Mouse (Mus musculus) E14TG2a.4 (cell line): ENCODE measurements around the gene Zfp784.
A peak's percentile ranks its signal among the peaks of the same experiment; 100 is the strongest.
"Not testable (repeated sequence)": the region's sequence is repeated elsewhere in the genome, so short reads cannot be mapped to it uniquely, and the experiment has no call there.

Experiments
- H3K27me3 ChIP-seq: 2 replicates; pipeline ENCODE4 v1.6.1; 2014; ENCODE audit warnings: low read length, control low read depth; ENCODE audit not compliant: insufficient read depth
- H3K36me3 ChIP-seq: 2 replicates; pipeline ENCODE4 v1.6.1; 2014; ENCODE audit warnings: low read length, control low read depth; ENCODE audit not compliant: insufficient read depth
- H3K4me1 ChIP-seq: replicated peaks from 2 replicates; pipeline ENCODE4 v1.6.1; 2014; ENCODE audit warnings: low read depth, low read length, control low read depth
- H3K4me3 ChIP-seq: replicated peaks from 2 replicates; pipeline ENCODE4 v1.5.1; 2014; ENCODE audit warnings: mild to moderate bottlenecking, low read length
- H3K9me3 ChIP-seq: 2 replicates; pipeline ENCODE4 v1.6.1; 2014; ENCODE audit warnings: low read length, control low read depth
- CTCF ChIP-seq: conservative IDR thresholded peaks from 2 replicates; pipeline ENCODE4 v1.5.1; 2014; ENCODE audit warnings: low read length
- NANOG ChIP-seq: IDR thresholded peaks from 2 replicates; pipeline ENCODE4 v1.6.1; 2014; ENCODE audit warnings: borderline replicate concordance, low read length, mixed read lengths
- POU5F1 ChIP-seq: IDR thresholded peaks from 2 replicates; pipeline ENCODE4 v1.6.1; 2014; ENCODE audit warnings: low read length, borderline replicate concordance

The Zfp784 gene

DNA sequence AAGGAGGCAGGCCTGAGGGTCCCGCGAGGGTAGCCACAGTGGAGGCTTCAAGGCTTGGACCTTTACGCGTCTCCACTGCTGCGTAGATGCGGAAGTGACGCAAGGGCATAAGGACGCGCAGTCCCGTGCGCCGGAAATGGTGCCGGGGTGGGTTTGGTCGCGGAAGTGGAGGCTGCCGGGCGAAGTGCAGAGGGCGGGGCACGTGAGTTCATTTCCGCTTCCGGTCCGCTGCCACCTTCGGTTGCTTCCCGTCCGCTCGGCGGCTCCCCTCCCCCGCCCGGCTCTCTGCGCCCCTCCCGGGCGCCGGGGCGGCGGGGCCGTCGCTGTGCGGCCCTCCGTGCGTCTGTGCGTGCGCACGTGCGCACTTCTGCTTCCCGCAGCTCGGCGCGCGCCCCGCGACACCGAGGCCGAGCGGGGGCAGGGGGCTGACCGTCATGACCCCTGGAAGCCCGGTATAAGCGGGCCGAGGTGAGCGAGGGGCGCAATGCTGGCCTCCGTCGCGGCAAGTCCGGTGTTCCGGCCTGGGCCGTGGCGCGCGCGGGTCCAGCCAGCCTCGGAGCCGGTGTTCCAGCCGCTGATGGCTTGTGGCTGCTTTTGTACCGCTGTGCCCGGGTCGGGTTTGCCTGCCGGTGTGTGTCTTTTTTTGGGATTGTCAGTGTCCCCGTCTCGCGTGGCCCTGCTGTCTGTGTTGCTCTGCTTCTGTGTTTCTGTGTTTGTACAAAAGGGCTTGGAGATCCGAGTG lies 41.9 kb upstream of the Zfp784 start, which contains the start of gene Epn1:
Epn1 (plus strand) TSS at position 226 of the 742 bp plus-strand sequence.
- Histone ChIP-seq H3K36me3 (peaks cover 71% of the 10 kb centered on the region), H3K4me3 (peak within 1 kb of the TSS; percentile 98), H3K9me3 (no peaks in the 10 kb centered on the region), H3K27me3 (no peaks in the 10 kb centered on the region), H3K4me1 (peaks cover 68% of the 10 kb centered on the region)
- TF ChIP-seq POU5F1: no peak
- no peak for TF ChIP-seq CTCF
- TF ChIP-seq NANOG: no peak

DNA sequence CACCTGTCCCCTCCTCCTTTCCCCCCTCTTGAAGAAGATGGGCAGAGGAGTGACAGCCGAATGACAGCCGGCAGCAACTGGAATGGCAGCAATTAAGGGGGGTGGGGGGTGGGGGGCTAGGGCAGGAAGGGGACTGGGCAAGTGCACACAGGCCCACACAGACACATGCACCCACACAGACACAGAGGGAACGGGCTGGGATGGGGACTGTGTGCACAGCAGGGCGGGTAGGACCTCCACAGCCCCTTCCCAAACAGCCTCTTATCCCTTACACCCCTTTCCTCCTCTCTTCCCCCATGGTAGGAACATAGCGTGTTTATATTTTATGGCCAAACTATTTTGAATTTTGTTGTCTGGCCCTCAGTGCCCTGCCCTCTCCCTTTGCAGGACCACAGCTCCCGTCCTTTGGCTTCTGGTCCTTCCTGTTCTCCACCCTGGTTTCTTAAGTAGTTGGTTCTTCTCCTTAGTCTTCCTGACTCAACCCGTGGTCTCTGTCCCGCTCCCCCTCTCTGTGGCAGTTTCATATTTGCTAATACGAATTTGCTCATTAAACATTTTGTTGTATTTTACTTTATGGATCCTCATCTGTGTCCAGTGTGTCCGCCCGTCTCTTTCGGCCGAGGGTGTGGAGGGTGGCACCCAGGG lies 41.2 kb upstream of the Zfp784 start:
- peaks cover 71% of the 10 kb centered on the region for H3K36me3 ChIP-seq
- H3K9me3 ChIP-seq, H3K27me3 ChIP-seq: not testable (repeated sequence)
- H3K4me1 ChIP-seq: peaks cover 68% of the 10 kb centered on the region
- H3K4me3 ChIP-seq: peak overlapping the region; percentile 98

DNA sequence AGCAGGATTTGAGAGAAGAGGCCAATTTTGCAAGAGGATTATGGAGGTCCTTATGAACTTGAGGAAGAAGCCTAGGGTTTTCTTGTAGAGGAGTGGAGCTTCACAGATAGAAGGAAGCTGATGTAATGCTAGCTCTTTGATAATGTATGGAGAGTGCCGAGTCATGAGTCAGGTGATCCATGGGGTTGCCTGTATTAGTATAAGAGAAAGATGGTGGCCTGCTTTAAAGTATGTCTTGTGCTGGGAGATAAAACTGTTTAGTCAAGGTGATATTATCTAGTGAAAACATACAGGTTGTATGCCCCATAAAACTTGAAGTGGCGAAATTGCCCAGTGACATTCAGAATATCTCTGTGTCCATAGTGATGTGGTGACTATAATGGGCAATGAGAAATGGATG lies 38.7 kb upstream of the Zfp784 start:
- H3K4me3 ChIP-seq: no peak overlapping the region
- H3K27me3 ChIP-seq: no peaks in the 10 kb centered on the region
- H3K36me3 ChIP-seq: peaks cover 73% of the 10 kb centered on the region
- H3K4me1 ChIP-seq: peaks cover 75% of the 10 kb centered on the region
- TF ChIP-seq CTCF (no peak), POU5F1 (no peak), NANOG (no peak)
- no peaks in the 10 kb centered on the region for H3K9me3 ChIP-seq

DNA sequence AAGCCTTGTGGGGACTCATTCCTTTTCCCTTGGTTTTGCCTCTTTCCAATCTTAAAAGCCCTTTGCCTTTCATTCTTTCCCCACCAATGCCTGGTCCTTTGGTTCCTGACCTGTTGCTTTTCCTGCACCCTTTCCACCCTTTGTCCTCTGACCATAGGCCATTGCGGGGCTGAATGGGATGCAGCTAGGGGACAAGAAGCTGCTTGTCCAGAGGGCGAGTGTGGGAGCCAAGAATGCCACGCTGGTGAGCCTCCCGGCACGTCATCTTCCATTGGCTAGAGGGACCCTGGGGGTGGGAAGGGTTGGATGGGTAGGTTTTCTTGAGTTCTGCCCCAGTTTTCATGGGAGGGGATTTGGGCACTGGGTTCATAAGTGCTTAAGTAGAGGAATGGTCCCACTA lies 36.7 kb upstream of the Zfp784 start:
- H3K27me3 ChIP-seq: no peaks in the 10 kb centered on the region
- H3K4me1 ChIP-seq: peaks cover 79% of the 10 kb centered on the region
- no peaks in the 10 kb centered on the region for H3K9me3 ChIP-seq
- no peak for TF ChIP-seq CTCF
- no peak for TF ChIP-seq POU5F1
- H3K36me3 ChIP-seq: peaks cover 90% of the 10 kb centered on the region
- H3K4me3 ChIP-seq: no peak overlapping the region

DNA sequence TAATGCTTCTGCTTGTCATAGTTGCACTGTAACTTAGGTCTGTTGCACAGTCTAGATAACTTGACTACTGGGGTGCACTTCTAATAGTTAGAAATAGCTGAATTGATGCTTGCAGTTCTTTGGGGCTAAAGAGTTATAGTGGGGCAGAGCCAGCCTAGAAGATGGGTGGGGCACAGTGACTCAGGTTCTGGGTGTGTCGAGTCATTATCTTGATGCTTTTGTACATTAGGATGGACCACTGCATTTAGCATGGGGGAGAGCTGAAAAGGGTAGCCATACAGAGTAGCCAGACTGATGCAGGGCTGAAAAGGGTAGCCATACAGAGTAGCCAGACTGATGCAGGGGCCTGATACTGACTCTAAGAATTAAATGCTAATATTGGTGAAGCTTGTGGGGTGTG lies 35.3 kb upstream of the Zfp784 start:
- Histone ChIP-seq H3K4me1 (peaks cover 87% of the 10 kb centered on the region), H3K4me3 (no peak overlapping the region), H3K27me3 (no peaks in the 10 kb centered on the region), H3K9me3 (no peaks in the 10 kb centered on the region), H3K36me3 (peaks cover 98% of the 10 kb centered on the region)
- TF ChIP-seq CTCF: no peak
- no peak for TF ChIP-seq NANOG
- TF ChIP-seq POU5F1: no peak

DNA sequence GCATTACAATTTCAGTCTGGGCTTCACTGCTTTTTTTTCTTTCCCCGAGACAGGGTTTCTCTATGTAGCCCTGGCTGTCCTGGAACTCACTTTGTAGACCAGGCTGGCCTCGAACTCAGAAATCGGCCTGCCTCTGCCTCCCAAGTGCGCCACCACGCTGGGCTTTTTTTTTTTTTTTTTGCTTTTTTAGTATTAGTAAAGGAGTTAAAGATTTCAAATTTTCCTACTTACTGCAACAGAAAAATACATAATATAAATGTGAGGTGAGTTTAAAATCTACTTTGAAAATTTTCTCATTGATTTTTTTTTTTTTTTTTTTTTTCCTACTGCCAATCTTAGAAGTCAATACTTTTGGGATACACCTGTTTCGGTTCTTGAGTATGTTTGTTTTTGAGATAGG lies 26.6 kb upstream of the Zfp784 start:
- TF ChIP-seq POU5F1 (no peak), CTCF (no peak), NANOG (no peak)
- Histone ChIP-seq H3K9me3 (no peaks in the 10 kb centered on the region), H3K36me3 (peaks cover 59% of the 10 kb centered on the region), H3K27me3 (no peaks in the 10 kb centered on the region), H3K4me3 (peak overlapping the region; percentile 97), H3K4me1 (peaks cover 69% of the 10 kb centered on the region)

DNA sequence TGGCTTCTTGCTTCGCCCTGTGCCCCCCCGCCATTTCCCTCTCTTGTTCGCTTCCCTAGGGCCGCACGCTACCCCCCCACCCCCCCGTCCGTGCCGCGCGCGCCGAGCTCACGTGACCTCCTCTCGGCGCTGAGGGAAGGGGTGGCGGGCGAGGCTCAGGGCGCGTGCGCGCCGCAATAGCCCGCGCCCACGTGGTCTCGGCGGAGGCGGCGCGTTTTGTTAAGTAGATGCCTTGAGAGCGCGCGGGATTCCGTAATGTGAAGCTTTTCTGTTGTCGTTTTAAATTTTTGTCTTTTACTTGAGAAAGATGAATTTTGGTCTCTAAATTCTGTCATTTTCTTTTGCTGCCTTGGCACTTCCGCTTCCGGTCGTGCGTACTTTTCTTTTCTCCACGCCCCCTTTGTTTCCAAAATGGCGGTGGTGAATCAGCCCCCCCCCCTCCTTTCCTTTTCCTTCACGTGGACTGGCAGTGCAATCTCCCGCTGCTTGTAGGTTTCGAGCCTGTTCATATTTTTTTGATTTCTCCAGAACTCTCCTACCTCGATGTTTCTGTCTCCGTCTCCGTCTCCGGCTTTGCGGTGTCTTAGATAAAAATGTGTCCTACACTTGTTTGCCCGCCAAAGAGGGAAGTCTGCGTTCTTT lies 24.2 kb upstream of the Zfp784 start:
- Histone ChIP-seq H3K27me3 (peaks cover 16% of the 10 kb centered on the region), H3K4me1 (peaks cover 64% of the 10 kb centered on the region), H3K36me3 (peaks cover 47% of the 10 kb centered on the region), H3K9me3 (no peaks in the 10 kb centered on the region), H3K4me3 (peak overlapping the region; percentile 97)
- no peak for TF ChIP-seq POU5F1
- no peak for TF ChIP-seq NANOG
- no peak for TF ChIP-seq CTCF

DNA sequence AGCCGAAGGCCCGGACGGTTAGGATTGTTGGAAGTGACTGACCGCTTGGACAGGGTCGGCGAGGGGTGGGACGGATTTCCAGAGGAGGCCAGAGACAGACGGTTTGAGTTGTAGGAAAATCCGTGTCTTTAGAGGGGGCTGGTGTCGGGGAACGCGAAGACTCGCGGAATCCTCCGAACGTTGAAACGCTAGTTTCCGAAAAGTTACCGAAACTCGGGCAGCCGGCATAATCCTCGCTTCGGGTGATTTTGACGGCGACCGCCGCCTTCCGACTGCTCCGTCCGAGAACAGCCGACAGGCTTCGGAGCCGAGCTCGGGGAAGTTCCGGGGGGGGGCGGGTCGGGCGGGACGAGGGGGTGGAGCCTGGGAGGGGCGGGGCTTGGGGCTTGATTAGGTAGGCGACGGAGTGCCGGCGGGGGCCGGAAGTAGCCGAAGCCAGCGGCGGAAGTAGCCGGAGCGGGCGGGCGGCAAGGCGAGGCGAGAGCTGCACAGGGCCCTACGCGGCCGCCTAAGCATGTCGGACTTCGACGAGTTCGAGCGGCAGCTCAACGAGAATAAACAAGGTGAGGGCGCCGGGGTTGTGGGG lies 23.6 kb upstream of the Zfp784 start, which contains the start of gene U2af2:
U2af2 (plus strand) TSS at position 370 of the 586 bp plus-strand sequence.
- Histone ChIP-seq H3K9me3 (no peaks in the 10 kb centered on the region), H3K36me3 (peaks cover 41% of the 10 kb centered on the region), H3K4me1 (peaks cover 64% of the 10 kb centered on the region), H3K27me3 (peaks cover 22% of the 10 kb centered on the region), H3K4me3 (peak within 1 kb of the TSS; percentile 97)
- no peak for TF ChIP-seq CTCF
- no peak for TF ChIP-seq NANOG
- TF ChIP-seq POU5F1: no peak
